Mouse (Mus musculus): ENCODE data around the gene Mmp23. TPM values are rescaled to one million over a fixed set of nuclear protein-coding genes. Genes with fewer than 3 reads are reported as not detected.

The Mmp23 gene
- total and polyA plus RNA-seq, 2 experiments = 1.8 to 2.7 TPM

GRCm38 (mm10) chr4:155658961-155659360 lies 5.8 kb upstream of the Mmp23 start:
- H3K79me2 ChIP-seq (ENCODE audit: control insufficient read depth, insufficient read depth, low read length) = no peaks in the 10 kb centered on the region
- 92% methylated on average over 10 of the region's 10 CpGs for WGBS
- H3K27ac ChIP-seq (replicated peaks; ENCODE audit: insufficient read depth, low read depth, low read length) = no peak overlapping the region
- H3K4me3 ChIP-seq (ENCODE audit: insufficient read depth, low read depth, low read length) = no peak overlapping the region
- DNase-seq (ENCODE audit: extremely low read depth, low read depth, low spot score) = no peak
- H3K4me1 ChIP-seq (ENCODE audit: control insufficient read depth, insufficient read depth, low read length) = 0 out of 2 replicates have a peak, but pooled peaks cover 2% of the 10 kb centered on the region
- no peaks in the 10 kb centered on the region for H3K27me3 ChIP-seq (ENCODE audit: control insufficient read depth, insufficient read depth, low read length)
- no peak overlapping the region for H3K9ac ChIP-seq (ENCODE audit: low read depth, low read length)
- H3K36me3 ChIP-seq (ENCODE audit: control insufficient read depth, insufficient read depth, low read length) = no peaks in the 10 kb centered on the region; the same call in 1 of the 2 replicates
- TF ChIP-seq POLR2A (IDR thresholded peaks at IDR 0.05; ENCODE audit: extremely low read depth, insufficient read depth, low read length) (no peak), CTCF (IDR thresholded peaks at IDR 0.05; ENCODE audit: low read depth, low read length) (no peak)

DNA sequence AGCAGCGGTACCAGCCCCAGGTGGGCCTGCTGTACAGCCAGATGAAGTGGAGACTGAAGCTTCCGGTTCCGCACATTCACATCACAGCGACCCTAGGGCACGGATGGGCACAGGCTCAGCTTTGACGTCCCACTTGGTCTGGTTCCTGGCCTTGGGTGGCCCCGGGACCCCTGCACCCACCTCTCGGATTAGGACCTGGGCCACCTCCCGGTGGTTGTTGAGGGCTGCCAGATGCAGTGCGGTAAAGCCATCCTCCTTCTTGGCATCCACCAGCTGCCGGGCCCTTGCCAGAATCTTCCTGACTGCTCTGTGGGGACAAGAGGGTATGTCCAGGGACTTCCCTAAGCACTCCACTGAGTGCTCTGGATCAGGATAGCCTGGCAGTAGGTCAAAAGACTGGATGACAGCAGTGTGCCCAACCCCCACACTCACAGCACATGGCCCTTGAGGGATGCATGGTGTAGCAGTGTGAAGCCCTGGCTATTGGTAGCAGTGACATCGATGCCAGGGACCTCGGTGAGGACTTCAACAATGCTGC lies 3.1 kb upstream of the Mmp23 start:
- WGBS = 94% methylated on average over 13 of the region's 13 CpGs
- no peaks in the 10 kb centered on the region for H3K79me2 ChIP-seq (ENCODE audit: control insufficient read depth, insufficient read depth, low read length)
- H3K9ac ChIP-seq (ENCODE audit: low read depth, low read length) = no peak overlapping the region
- DNase-seq (ENCODE audit: extremely low read depth, low read depth, low spot score) = no peak
- H3K4me3 ChIP-seq (ENCODE audit: insufficient read depth, low read depth, low read length) = no peak overlapping the region
- TF ChIP-seq CTCF (IDR thresholded peaks at IDR 0.05; ENCODE audit: low read depth, low read length) (no peak), POLR2A (IDR thresholded peaks at IDR 0.05; ENCODE audit: extremely low read depth, insufficient read depth, low read length) (no peak)
- no peaks in the 10 kb centered on the region for H3K27me3 ChIP-seq (ENCODE audit: control insufficient read depth, insufficient read depth, low read length)
- no peaks in the 10 kb centered on the region; the same call in 1 of the 2 replicates for H3K36me3 ChIP-seq (ENCODE audit: control insufficient read depth, insufficient read depth, low read length)
- 0 out of 2 replicates have a peak, but pooled peaks cover 2% of the 10 kb centered on the region for H3K4me1 ChIP-seq (ENCODE audit: control insufficient read depth, insufficient read depth, low read length)
- H3K27ac ChIP-seq (replicated peaks; ENCODE audit: insufficient read depth, low read depth, low read length) = no peak overlapping the region

DNA sequence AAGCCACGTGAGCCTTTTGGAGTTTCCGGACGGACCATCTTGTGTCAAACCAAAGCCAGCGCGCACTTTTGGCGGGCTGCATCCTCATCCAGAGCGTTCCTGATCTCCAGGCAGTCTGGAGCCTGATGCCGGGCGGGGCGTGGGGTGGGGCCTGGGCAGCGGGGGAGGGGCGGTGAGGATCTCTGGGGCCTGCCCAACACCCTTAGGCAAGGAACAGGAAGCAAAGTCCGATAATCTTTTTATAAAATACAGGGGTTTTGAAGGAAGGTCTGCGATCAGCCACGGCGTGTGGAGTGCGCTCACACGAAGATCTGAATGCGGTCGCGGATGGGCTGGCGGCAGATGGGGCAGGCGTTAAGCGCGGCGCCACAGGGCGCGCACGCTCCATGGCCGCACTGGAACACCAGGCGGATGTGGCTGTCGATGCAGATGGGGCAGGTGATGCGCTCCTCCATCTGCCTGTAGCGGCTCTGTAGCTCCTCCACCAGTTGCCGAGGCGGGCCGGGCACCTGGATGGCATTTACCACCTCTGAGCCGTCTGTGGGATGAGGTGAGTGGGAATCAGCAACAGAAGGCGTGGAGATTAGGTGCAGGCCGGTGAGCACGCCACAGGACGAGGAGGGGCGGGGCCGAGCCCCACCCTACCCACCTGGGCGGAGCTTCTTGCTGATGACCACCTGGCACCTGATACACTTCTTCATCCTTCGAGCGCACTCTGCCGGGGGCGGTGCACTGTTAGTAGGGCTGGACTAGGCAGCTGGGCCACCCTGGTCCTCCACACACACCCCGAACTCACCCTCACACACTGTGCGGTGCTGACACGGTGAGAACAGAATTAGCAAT lies 1.5 kb upstream of the Mmp23 start:
- no peak for DNase-seq (ENCODE audit: extremely low read depth, low read depth, low spot score)
- WGBS = 32% methylated on average over 52 of the region's 52 CpGs
- no peak for TF ChIP-seq CTCF (IDR thresholded peaks at IDR 0.05; ENCODE audit: low read depth, low read length)
- TF ChIP-seq POLR2A (IDR thresholded peaks at IDR 0.05; ENCODE audit: extremely low read depth, insufficient read depth, low read length) = no peak
- H3K36me3 ChIP-seq (ENCODE audit: control insufficient read depth, insufficient read depth, low read length) = peaks cover 7% of the 10 kb centered on the region; the same call in 1 of the 2 replicates
- H3K4me3 ChIP-seq (ENCODE audit: insufficient read depth, low read depth, low read length) = peak overlapping the region; percentile 49
- H3K27me3 ChIP-seq (ENCODE audit: control insufficient read depth, insufficient read depth, low read length) = no peaks in the 10 kb centered on the region
- H3K27ac ChIP-seq (replicated peaks; ENCODE audit: insufficient read depth, low read depth, low read length) = no peak overlapping the region
- no peaks in the 10 kb centered on the region for H3K79me2 ChIP-seq (ENCODE audit: control insufficient read depth, insufficient read depth, low read length)
- H3K4me1 ChIP-seq (ENCODE audit: control insufficient read depth, insufficient read depth, low read length) = 0 out of 2 replicates have a peak, but pooled peaks cover 2% of the 10 kb centered on the region
- H3K9ac ChIP-seq (ENCODE audit: low read depth, low read length) = peak overlapping the region; percentile 47; the same call in 1 of the 2 replicates

GRCm38 (mm10) chr4:155654183-155654455 lies 935 bp upstream of the Mmp23 start:
- DNase-seq (ENCODE audit: extremely low read depth, low read depth, low spot score) = no peak
- Histone ChIP-seq H3K27me3 (ENCODE audit: control insufficient read depth, insufficient read depth, low read length) (no peaks in the 10 kb centered on the region), H3K27ac (replicated peaks; ENCODE audit: insufficient read depth, low read depth, low read length) (no peak overlapping the region), H3K4me3 (ENCODE audit: insufficient read depth, low read depth, low read length) (no peak overlapping the region), H3K9ac (ENCODE audit: low read depth, low read length) (no peak overlapping the region), H3K79me2 (ENCODE audit: control insufficient read depth, insufficient read depth, low read length) (no peaks in the 10 kb centered on the region), H3K4me1 (ENCODE audit: control insufficient read depth, insufficient read depth, low read length) (0 out of 2 replicates have a peak, but pooled peaks cover 2% of the 10 kb centered on the region), H3K36me3 (ENCODE audit: control insufficient read depth, insufficient read depth, low read length) (peaks cover 10% of the 10 kb centered on the region)
- TF ChIP-seq CTCF (IDR thresholded peaks at IDR 0.05; ENCODE audit: low read depth, low read length) (no peak), POLR2A (IDR thresholded peaks at IDR 0.05; ENCODE audit: extremely low read depth, insufficient read depth, low read length) (no peak)
- WGBS = 16% methylated on average over 6 of the region's 6 CpGs

- peak; percentile 23 for DNase-seq (ENCODE audit: extremely low read depth, low read depth, low spot score)
- peak overlapping the region; percentile 54 for H3K9ac ChIP-seq (ENCODE audit: low read depth, low read length)
- peak; percentile 10; the same call in 1 of the 2 replicates for TF ChIP-seq CTCF (IDR thresholded peaks at IDR 0.05; ENCODE audit: low read depth, low read length)
- TF ChIP-seq POLR2A (IDR thresholded peaks at IDR 0.05; ENCODE audit: extremely low read depth, insufficient read depth, low read length) = no peak
- peak overlapping the region; percentile 37; the same call in 1 of the 2 replicates for H3K4me3 ChIP-seq (ENCODE audit: insufficient read depth, low read depth, low read length)
- 4% methylated on average over 31 of the region's 31 CpGs for WGBS
- peaks cover 15% of the 10 kb centered on the region for H3K36me3 ChIP-seq (ENCODE audit: control insufficient read depth, insufficient read depth, low read length)
- 0 out of 2 replicates have a peak, but pooled peaks cover 2% of the 10 kb centered on the region for H3K4me1 ChIP-seq (ENCODE audit: control insufficient read depth, insufficient read depth, low read length)
- no peak overlapping the region for H3K27ac ChIP-seq (replicated peaks; ENCODE audit: insufficient read depth, low read depth, low read length)
- H3K27me3 ChIP-seq (ENCODE audit: control insufficient read depth, insufficient read depth, low read length) = no peaks in the 10 kb centered on the region
- H3K79me2 ChIP-seq (ENCODE audit: control insufficient read depth, insufficient read depth, low read length) = no peaks in the 10 kb centered on the region
Observed at GRCm38 (mm10) chr4:155653451-155654182, 433 bp upstream of the Mmp23 start.

All from liver, adult 2 months (tissue).